Mouse (Mus musculus): Measurements from ENCODE around the gene Rab6b.

Gene Rab6b

DNA sequence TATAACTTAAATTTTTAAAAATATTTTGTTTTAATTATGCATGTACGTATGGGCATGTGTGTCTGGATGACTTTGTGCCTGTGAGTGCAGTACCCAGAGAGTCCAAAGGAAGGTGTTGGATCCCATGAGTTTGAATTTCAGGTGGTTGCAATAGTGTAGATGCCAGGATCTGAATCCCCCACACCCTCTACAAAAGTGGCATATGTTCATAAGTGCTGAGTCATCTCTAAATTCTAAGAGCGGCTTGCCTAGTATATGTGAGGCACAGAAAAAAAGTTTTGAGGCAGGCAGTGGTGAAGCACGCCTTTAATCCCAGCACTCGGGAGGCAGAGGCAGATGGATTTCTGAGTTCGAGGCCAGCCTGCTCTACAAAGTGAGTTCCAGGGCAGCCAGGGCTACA, 94.2 kb downstream of the Rab6b start:
- no peak for DNase-seq (ENCODE audit: low spot score)

DNA sequence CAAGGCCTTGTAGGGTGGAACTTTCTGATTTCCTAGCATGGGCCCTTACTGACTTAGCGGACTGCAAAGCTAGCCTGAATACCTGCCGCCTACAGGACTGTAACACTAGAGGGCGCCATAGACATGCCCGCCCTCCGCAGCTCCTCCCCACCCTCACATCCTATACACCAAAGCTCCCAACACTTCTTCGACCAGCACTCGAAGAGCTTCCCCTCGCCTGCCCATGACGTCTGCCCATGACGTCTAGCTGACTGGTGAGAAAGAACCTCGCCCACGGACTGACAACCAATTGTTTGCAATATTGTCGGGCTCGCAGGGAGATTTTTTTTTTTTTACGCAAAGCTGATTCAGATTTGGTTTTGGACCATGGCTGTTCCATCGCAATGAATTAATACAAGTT, 96.3 kb downstream of the Rab6b start:
- peak; percentile 63 for DNase-seq (ENCODE audit: low spot score)

GRCm38 (mm10) chr9:103208802-103209423, 97.3 kb downstream of the Rab6b start:
- DNase-seq (ENCODE audit: low spot score) = no peak

GRCm38 (mm10) chr9:103212654-103213420, 101.2 kb downstream of the Rab6b start:
- no peak for DNase-seq (ENCODE audit: low spot score)

DNA sequence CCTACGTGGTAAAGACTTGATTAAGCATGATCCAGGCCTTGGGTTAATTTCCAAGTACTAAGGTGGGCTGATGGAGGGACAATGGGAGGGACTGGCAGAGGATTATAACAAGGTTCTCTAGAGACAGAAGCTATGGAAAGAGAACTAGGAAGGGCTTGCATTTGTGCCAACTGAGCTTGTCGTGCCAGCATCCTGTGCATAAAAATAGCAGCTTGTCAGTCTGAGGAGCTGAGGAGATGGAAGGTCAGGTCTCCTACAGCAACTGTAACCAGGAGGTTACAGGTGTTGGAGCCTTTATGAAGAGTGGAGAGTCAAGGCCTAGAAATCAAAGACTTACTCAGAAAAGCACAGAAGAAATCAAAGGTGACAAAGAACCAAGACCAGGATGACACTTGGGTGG, 102.0 kb downstream of the Rab6b start:
- DNase-seq (ENCODE audit: low spot score) = no peak

DNA sequence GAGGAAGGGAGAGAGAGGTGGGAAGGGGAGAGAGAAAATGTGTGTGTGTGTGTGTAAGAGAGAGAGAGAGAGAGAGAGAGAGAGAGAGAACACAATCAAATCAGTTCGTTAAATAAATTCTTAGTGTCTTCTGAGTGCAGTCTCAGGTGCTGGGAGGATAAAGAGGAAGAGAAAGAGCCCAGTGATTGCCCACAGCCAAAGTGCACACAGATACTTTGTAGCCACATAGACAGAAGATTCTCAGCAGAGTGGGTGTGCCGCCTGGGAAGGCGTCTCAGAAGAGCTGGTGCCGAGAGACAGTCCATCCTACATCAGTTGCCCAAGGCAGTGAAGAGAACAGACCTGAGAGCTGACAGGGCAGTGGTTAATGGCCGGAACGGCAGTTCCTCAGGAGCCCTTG, 102.7 kb downstream of the Rab6b start:
- DNase-seq (ENCODE audit: low spot score) = no peak

DNA sequence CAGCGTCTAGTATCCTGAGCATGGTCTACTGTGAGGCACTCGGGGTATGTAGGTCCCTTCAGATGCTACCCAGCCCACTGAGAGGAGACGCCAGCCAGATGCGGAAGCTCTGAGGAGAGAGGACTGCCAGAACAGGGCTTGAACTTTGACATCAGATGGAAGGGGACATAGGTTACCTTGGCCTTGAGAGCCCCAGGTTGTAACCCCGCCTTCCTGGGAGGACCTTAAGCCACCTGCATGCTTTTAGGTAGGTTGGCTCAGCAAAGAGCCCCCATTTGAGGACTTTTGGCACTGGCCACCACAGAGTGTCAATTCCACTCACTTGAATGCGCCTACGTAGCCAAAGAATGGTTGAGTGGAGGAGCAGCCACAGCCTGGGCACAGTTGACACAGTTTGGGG, 113.1 kb downstream of the Rab6b start:
- DNase-seq (ENCODE audit: low spot score) = no peak

DNA sequence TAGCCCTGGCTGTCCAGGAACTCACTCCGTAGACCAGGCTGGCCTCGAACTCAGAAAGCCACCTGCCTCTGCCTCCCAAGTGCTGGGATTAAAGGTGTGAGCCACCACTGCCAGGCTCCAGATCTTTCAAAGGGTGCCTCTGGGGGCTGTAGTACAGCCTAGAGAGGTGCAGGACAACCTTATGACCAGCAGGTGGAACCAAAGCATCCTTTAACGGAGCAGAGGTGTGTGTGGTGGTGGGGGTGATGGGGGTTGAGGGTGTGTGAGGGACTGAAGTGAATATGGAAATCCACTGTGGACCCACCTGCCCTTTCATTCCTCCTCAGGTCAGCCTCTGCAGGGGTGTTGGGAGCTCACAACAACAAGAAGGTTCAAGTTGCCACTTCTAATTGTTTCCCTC, 113.9 kb downstream of the Rab6b start:
- DNase-seq (ENCODE audit: low spot score) = no peak

DNA sequence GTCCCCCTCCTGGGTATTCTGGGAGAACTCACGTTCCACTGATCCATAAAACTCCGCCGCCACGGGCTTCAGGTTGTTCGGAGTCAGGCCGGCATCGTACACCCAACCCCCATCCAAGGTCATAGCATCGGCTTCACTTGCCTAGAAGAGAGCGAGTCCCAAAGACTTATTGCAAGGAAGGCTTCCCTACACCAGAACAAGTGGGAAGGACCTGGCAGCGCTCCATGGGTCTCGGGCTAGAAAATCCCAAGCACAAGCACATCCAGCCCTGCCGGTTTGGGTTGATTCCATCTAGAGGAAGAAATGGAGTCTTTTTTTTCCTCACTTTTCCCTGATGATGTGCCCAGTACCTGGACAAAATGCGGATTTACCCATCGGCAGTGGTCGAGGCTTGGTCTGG, 115.2 kb downstream of the Rab6b start:
- DNase-seq (ENCODE audit: low spot score) = peak; percentile 86

DNA sequence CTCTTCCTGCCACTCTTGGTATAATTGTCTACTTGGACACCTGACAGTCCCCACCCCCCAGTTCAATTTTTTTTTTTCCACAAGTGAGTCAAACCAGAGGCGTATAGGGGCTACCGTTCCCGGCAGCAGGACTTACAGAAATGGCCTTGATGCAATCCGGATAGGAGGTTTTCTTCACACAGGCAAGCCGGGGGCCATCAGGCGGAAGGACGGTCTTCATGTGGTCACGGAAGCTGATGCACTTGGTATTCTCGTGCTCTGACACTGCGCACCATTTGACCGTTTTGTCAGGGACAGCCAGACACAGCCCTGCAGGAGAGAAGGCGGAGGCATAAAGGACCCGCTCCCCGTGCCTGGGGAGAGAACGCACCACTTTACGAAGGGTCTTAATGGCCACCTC, 116.2 kb downstream of the Rab6b start:
- DNase-seq (ENCODE audit: low spot score) = no peak

GRCm38 (mm10) chr9:103228370-103229003, 116.9 kb downstream of the Rab6b start:
- no peak for DNase-seq (ENCODE audit: low spot score)

GRCm38 (mm10) chr9:103229037-103229867, 117.7 kb downstream of the Rab6b start:
- DNase-seq (ENCODE audit: low spot score) = no peak

DNA sequence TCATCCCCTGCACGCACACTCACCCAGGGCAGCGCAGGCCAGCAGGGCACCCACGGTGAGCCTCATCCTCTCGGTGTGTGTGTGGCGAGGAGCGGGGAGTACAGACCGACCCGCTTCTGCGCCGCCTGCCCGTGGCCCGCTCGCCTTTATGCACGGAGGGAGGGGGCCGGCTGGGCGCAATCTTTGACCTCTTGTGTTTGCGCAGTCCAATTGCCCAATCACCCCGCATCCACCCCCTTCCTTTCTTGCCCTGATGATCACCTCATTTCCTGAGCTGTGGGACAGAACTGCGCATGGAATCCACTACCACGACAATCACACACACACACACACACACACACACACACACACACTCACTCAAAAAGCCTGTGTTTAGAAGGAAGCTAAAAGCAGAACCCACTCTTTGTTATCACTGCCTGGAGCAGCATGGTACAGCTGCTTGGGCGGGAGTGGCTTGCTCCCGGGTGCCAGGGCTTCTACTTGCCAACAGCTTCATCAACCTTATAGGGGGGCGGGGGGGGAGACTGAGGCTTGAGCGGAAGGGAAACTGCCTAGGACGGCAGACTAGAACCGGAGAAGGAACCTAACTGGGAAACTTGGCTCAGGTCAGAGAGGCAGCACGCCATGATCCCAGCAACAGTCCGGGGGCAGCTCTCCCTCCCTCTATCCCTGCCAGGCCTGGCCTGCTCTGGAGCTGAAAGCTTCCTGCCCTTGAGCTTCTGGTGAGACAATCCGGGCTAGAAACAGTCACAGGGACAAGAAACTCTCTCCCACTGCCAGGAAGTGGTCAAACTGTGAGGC, 118.8 kb downstream of the Rab6b start, which contains the start of the genes Gm20425 and Trf:
Gm20425 (minus strand) TSS at position 157 of the 801 bp plus-strand sequence.
Trf (minus strand) TSS at position 294 of the 801 bp plus-strand sequence.
- DNase-seq (ENCODE audit: low spot score) = peak; percentile 63

GRCm38 (mm10) chr9:103232232-103233005, 120.8 kb downstream of the Rab6b start:
- DNase-seq (ENCODE audit: low spot score) = no peak

- no peak for DNase-seq (ENCODE audit: low spot score)
Measured at GRCm38 (mm10) chr9:103233006-103233395, 121.4 kb downstream of the Rab6b start.

DNA sequence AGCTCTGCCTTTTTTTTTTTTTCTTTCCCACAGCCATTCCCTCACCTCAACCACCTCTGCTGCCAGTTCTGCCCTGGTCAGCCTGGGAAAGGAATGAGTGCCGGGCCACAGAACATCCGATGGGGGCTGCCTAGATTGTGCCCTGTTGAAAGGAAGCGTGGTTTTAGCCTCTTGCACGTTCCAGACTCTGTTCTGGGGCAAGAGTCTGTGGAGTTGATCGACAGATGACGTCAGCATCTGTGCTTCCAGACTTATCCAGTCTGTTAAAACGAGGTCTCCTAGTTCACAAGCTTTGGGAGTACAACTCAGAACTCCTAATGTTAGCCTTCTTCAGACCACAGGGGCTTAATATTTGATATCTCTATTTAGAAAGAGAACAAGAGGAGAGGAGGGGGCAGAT, 122.5 kb downstream of the Rab6b start:
- DNase-seq (ENCODE audit: low spot score) = no peak

DNA sequence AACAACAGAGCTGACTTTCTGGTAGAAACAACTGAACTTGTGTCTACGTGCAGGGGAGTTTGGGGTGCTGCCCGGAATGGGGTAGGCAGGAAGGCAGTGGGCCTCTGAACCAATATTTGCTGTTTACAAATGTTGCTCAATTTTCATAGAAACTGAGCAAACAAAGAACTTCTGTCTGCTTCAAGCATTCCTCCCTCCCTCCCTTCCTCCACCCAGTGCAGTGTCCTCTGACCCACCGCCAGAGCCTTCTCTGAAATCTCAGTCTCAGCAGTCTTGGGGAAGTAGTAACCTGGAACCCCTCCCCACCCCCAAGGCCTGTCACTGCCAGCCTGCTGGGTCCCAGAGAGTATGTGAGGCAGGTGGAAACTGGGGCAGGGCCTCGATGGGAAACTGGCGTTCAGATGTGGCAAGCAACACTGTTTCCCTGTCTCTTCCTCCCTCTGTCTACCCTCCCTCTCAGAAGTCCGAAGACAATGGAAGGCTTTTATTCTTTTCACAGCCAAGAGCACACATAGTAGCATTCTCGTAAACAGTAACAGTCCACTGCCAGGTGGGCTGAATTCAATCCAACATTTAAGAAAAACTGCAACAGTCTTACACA, 123.1 kb downstream of the Rab6b start:
- peak; percentile 54 for DNase-seq (ENCODE audit: low spot score)
